Mouse (Mus musculus): ENCODE data around the gene Rrnad1. TPM values are rescaled to one million over a fixed set of nuclear protein-coding genes. Genes with fewer than 3 reads are reported as not detected.
A peak's percentile ranks its signal among the peaks of the same experiment; 100 is the strongest.

Gene Rrnad1
- polyA plus RNA-seq, 1 experiment from 2014 or later: 22.4 TPM

- no peaks in the 10 kb centered on the region for H3K27me3 ChIP-seq
- peak overlapping the region; percentile 91 for H3K27ac ChIP-seq (replicated peaks)
- H3K9ac ChIP-seq: peak overlapping the region; percentile 29; the same call in 1 of the 2 replicates
- H3K4me1 ChIP-seq: peaks cover 87% of the 10 kb centered on the region
- H3K36me3 ChIP-seq: peaks cover 11% of the 10 kb centered on the region
- peak overlapping the region; percentile 47 for H3K4me3 ChIP-seq (replicated peaks)
- 5% methylated on average over 16 of the region's 16 CpGs for WGBS
- ATAC-seq (ENCODE audit: insufficient number of reproducible peaks, low FRiP score, low TSS enrichment, low read depth): no peak
- no peaks in the 10 kb centered on the region for H3K9me3 ChIP-seq (replicated peaks)
- peak overlapping the region; percentile 72 for H3K4me2 ChIP-seq (replicated peaks)
Measured at GRCm38 (mm10) chr3:87949266-87949954, 18.9 kb upstream of the Rrnad1 start.

- 1% methylated on average over 35 of the region's 35 CpGs for whole genome bisulfite sequencing
- Histone ChIP-seq H3K9me3 (replicated peaks) (no peaks in the 10 kb centered on the region), H3K9ac (peak within 1 kb of the TSS; percentile 29; the same call in 1 of the 2 replicates), H3K27ac (replicated peaks) (peak within 1 kb of the TSS; percentile 91), H3K4me2 (replicated peaks) (peak within 1 kb of the TSS; percentile 72), H3K27me3 (no peaks in the 10 kb centered on the region), H3K4me1 (peaks cover 92% of the 10 kb centered on the region), H3K36me3 (peaks cover 12% of the 10 kb centered on the region), H3K4me3 (replicated peaks) (peak within 1 kb of the TSS; percentile 47)
- ATAC-seq (ENCODE audit: insufficient number of reproducible peaks, low FRiP score, low TSS enrichment, low read depth): peak; percentile 22; the same call in 1 of the 2 replicates
Measured at GRCm38 (mm10) chr3:87948378-87949265, 18.1 kb upstream of the Rrnad1 start, which contains the start of gene Crabp2. Gene Crabp2, plus strand, starts transcription at chr3:87948666.

- 0 out of 2 replicates have a peak, but pooled peaks cover 4% of the 10 kb centered on the region for H3K36me3 ChIP-seq
- peak overlapping the region; percentile 91 for H3K27ac ChIP-seq (replicated peaks)
- H3K9ac ChIP-seq: no peak overlapping the region
- WGBS: 1% methylated on average over 17 of the region's 17 CpGs
- peak overlapping the region; percentile 47 for H3K4me3 ChIP-seq (replicated peaks)
- H3K9me3 ChIP-seq (replicated peaks): no peaks in the 10 kb centered on the region
- peaks cover 86% of the 10 kb centered on the region for H3K4me1 ChIP-seq
- no peak for ATAC-seq (ENCODE audit: insufficient number of reproducible peaks, low FRiP score, low TSS enrichment, low read depth)
- peak overlapping the region; percentile 72 for H3K4me2 ChIP-seq (replicated peaks)
- H3K27me3 ChIP-seq: no peaks in the 10 kb centered on the region
Measured at GRCm38 (mm10) chr3:87947811-87948199, 17.3 kb upstream of the Rrnad1 start.

DNA sequence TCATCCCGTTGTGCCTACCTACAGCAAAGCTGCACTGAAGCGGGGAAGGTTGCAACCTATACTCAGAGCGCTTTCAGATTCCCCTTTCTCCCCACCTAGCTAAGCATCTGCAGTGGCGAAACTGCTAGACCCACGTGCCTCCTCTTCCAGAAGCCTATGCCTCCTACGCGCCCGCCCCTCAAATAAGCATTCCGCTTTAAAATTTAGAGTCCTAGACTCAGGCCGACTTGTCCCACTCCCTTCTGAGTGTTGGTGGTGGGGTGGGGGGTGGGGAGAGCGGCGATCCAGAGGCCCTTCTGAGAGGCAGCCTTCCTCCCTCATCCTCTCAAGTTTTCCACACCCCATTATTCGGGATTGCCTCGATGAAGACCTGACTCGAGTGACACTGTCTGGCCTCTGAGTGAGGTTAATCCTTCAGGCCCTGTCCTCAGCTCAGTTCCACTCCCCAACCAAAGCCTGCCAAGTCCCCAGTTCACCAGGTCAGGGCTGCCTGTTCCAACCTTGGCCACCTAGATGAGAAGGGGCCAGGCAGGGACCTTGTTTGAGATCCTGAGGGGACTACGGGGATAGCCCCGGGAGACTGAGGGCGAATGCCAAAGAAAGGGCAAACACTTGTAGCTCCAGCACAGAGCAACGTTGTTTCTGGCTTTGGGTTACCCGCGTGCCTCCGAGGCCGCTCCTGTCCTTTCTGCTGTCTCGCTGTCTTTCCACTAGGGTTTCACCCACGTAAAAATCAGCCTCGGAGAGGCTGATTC, 16.7 kb upstream of the Rrnad1 start:
- Histone ChIP-seq H3K27ac (replicated peaks) (peak overlapping the region; percentile 91), H3K4me1 (peaks cover 80% of the 10 kb centered on the region), H3K36me3 (peaks cover 8% of the 10 kb centered on the region), H3K4me3 (replicated peaks) (peak overlapping the region; percentile 47), H3K27me3 (no peaks in the 10 kb centered on the region), H3K9me3 (replicated peaks) (no peaks in the 10 kb centered on the region), H3K4me2 (replicated peaks) (peak overlapping the region; percentile 72), H3K9ac (no peak overlapping the region)
- WGBS: 5% methylated on average over 26 of the region's 26 CpGs
- ATAC-seq (ENCODE audit: insufficient number of reproducible peaks, low FRiP score, low TSS enrichment, low read depth): no peak

DNA sequence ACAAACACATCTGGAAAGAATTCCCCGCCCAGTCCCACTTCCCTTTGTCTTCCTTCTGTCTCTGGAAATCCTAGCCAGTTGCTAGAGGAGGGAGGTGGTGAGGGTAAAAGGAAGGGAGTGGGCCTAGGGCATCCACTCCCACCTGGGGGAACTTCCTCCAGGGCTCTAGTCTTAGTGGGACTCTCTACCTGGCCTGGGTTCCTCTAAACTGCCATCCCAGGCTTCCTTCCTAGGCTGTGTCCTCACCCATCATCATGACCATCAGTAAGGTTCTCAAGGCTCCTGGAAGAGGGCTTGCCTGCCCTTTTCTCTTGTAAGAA, 16.0 kb upstream of the Rrnad1 start:
- Histone ChIP-seq H3K36me3 (peaks cover 15% of the 10 kb centered on the region), H3K4me3 (replicated peaks) (no peak overlapping the region), H3K27me3 (no peaks in the 10 kb centered on the region), H3K27ac (replicated peaks) (peak overlapping the region; percentile 91), H3K4me2 (replicated peaks) (peak overlapping the region; percentile 72; the same call in 1 of the 2 replicates), H3K9ac (no peak overlapping the region; the same call in 1 of the 2 replicates), H3K9me3 (replicated peaks) (no peaks in the 10 kb centered on the region), H3K4me1 (peaks cover 73% of the 10 kb centered on the region)
- WGBS: 18% methylated on average over 1 of the region's 1 CpGs
- ATAC-seq (ENCODE audit: insufficient number of reproducible peaks, low FRiP score, low TSS enrichment, low read depth): no peak

- 22% methylated on average over 12 of the region's 12 CpGs for WGBS
- H3K9me3 ChIP-seq (replicated peaks): no peaks in the 10 kb centered on the region
- H3K4me3 ChIP-seq (replicated peaks): no peak overlapping the region
- no peak for ATAC-seq (ENCODE audit: insufficient number of reproducible peaks, low FRiP score, low TSS enrichment, low read depth)
- peak overlapping the region; percentile 91 for H3K27ac ChIP-seq (replicated peaks)
- H3K4me1 ChIP-seq: peaks cover 68% of the 10 kb centered on the region
- H3K9ac ChIP-seq: no peak overlapping the region
- peaks cover 21% of the 10 kb centered on the region for H3K36me3 ChIP-seq
- H3K27me3 ChIP-seq: no peaks in the 10 kb centered on the region
- H3K4me2 ChIP-seq (replicated peaks): 0 out of 2 replicates have a peak overlapping the region, but pooled peaks have one; percentile 72
Measured at GRCm38 (mm10) chr3:87945781-87946540, 15.4 kb upstream of the Rrnad1 start.

GRCm38 (mm10) chr3:87944838-87945600, 14.5 kb upstream of the Rrnad1 start:
- H3K36me3 ChIP-seq: peaks cover 28% of the 10 kb centered on the region
- H3K4me3 ChIP-seq (replicated peaks): no peak overlapping the region
- H3K4me2 ChIP-seq (replicated peaks): 0 out of 2 replicates have a peak overlapping the region, but pooled peaks have one; percentile 0
- H3K27ac ChIP-seq (replicated peaks): peak overlapping the region; percentile 91
- 1% methylated on average over 4 of the region's 4 CpGs for WGBS
- peak; percentile 76 for ATAC-seq (ENCODE audit: insufficient number of reproducible peaks, low FRiP score, low TSS enrichment, low read depth)
- H3K9me3 ChIP-seq (replicated peaks): no peaks in the 10 kb centered on the region
- H3K4me1 ChIP-seq: peaks cover 60% of the 10 kb centered on the region
- H3K9ac ChIP-seq: 0 out of 2 replicates have a peak overlapping the region, but pooled peaks have one; percentile 6
- H3K27me3 ChIP-seq: no peaks in the 10 kb centered on the region

GRCm38 (mm10) chr3:87943586-87943985, 13.1 kb upstream of the Rrnad1 start:
- Histone ChIP-seq H3K4me2 (replicated peaks) (no peak overlapping the region), H3K36me3 (peaks cover 42% of the 10 kb centered on the region), H3K27ac (replicated peaks) (peak overlapping the region; percentile 91; the same call in 1 of the 2 replicates), H3K4me3 (replicated peaks) (no peak overlapping the region), H3K4me1 (peaks cover 47% of the 10 kb centered on the region), H3K27me3 (no peaks in the 10 kb centered on the region), H3K9ac (no peak overlapping the region), H3K9me3 (replicated peaks) (no peaks in the 10 kb centered on the region)
- WGBS: 68% methylated on average over 7 of the region's 7 CpGs
- no peak for ATAC-seq (ENCODE audit: insufficient number of reproducible peaks, low FRiP score, low TSS enrichment, low read depth)

DNA sequence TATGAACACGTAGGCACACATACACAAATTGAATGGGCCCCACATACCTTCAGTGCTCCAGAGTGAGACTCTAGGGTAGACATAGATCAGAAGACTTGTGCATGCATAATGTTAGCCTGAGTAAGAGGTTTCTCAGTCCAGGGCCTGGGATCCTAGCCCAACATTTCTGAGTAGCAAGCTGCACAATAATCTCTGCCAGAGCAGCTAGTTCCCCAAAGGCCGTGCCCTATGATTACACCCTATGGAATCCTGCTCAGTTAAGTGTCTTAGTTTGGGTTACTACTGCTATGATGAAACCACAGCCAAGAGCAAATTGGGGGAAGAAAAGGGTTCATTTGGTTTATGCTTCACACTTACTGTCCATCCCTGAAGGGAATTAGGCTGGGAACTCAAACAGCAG, 12.0 kb upstream of the Rrnad1 start:
- Histone ChIP-seq H3K4me3 (replicated peaks) (no peak overlapping the region), H3K9me3 (replicated peaks) (no peaks in the 10 kb centered on the region), H3K9ac (no peak overlapping the region), H3K36me3 (peaks cover 53% of the 10 kb centered on the region), H3K4me1 (peaks cover 36% of the 10 kb centered on the region), H3K27me3 (no peaks in the 10 kb centered on the region), H3K27ac (replicated peaks) (no peak overlapping the region), H3K4me2 (replicated peaks) (no peak overlapping the region)
- WGBS: 79% methylated on average over 2 of the region's 2 CpGs
- no peak for ATAC-seq (ENCODE audit: insufficient number of reproducible peaks, low FRiP score, low TSS enrichment, low read depth)

GRCm38 (mm10) chr3:87940611-87941010, 10.1 kb upstream of the Rrnad1 start:
- no peak overlapping the region for H3K4me2 ChIP-seq (replicated peaks)
- H3K36me3 ChIP-seq: peaks cover 65% of the 10 kb centered on the region
- 57% methylated on average over 5 of the region's 5 CpGs for WGBS
- H3K27me3 ChIP-seq: no peaks in the 10 kb centered on the region
- H3K9ac ChIP-seq: no peak overlapping the region
- no peaks in the 10 kb centered on the region for H3K9me3 ChIP-seq (replicated peaks)
- H3K4me3 ChIP-seq (replicated peaks): no peak overlapping the region
- peaks cover 24% of the 10 kb centered on the region for H3K4me1 ChIP-seq
- no peak overlapping the region for H3K27ac ChIP-seq (replicated peaks)
- no peak for ATAC-seq (ENCODE audit: insufficient number of reproducible peaks, low FRiP score, low TSS enrichment, low read depth)

Measured in embryonic facial prominence, embryonic 15.5 days (tissue).